Mouse (Mus musculus): ENCODE measurements around the gene Dctn3. TPM values are rescaled to one million over a fixed set of nuclear protein-coding genes. Genes with fewer than 3 reads are reported as not detected.

The Dctn3 gene
- polyA plus RNA-seq, 1 experiment = 84.2 TPM

- Histone ChIP-seq H3K27me3 (ENCODE audit: control insufficient read depth, insufficient read depth, low read length) (no peaks in the 10 kb centered on the region), H3K27ac (ENCODE audit: control insufficient read depth, insufficient read depth, low read depth, low read length) (peak within 1 kb of the TSS; percentile 84), H3K36me3 (ENCODE audit: control insufficient read depth, insufficient read depth, low read length) (no peaks in the 10 kb centered on the region), H3K4me3 (ENCODE audit: control insufficient read depth, low read depth, low read length) (peak within 1 kb of the TSS; percentile 88), H3K4me1 (ENCODE audit: control insufficient read depth, insufficient read depth, low read length) (peaks cover 18% of the 10 kb centered on the region)
- TF ChIP-seq CTCF (IDR thresholded peaks at IDR 0.05; ENCODE audit: control insufficient read depth, insufficient read depth, insufficient replicate concordance, low read depth, low read length) (no peak), POLR2A (IDR thresholded peaks at IDR 0.05; ENCODE audit: control insufficient read depth, low read depth, low read length) (no peak)
These were observed 31.9 kb upstream of the Dctn3 start, which contains the start of gene Galt for GRCm38 (mm10) chr4:41754797-41755337. Gene Galt, plus strand, starts transcription at chr4:41755228.

- TF ChIP-seq POLR2A (IDR thresholded peaks at IDR 0.05; ENCODE audit: control insufficient read depth, low read depth, low read length) (no peak), CTCF (IDR thresholded peaks at IDR 0.05; ENCODE audit: control insufficient read depth, insufficient read depth, insufficient replicate concordance, low read depth, low read length) (no peak)
- H3K36me3 ChIP-seq (ENCODE audit: control insufficient read depth, insufficient read depth, low read length) = no peaks in the 10 kb centered on the region
These were observed 22.1 kb upstream of the Dctn3 start for GRCm38 (mm10) chr4:41745021-41745420.

DNA sequence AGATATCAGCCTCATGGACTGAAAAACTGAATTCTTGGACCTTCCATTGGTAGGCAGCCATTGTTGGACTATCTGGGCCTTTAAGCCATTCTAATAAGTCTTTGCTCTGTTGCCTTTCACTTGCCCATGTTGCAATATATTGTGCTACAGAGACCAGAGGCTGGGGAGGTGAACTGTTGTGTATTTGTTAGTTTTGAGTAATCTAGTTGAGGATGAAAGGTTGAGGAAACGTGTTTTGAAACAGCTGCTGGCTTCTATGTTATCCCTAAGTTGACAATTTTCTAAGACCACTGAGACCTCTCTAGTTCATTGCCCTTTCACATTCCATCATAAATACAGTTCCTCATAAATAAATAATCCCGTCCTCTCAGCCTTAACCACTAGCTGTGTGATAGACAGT is 21.2 kb upstream of the Dctn3 start:
- H3K36me3 ChIP-seq (ENCODE audit: control insufficient read depth, insufficient read depth, low read length) = no peaks in the 10 kb centered on the region
- H3K4me3 ChIP-seq (ENCODE audit: control insufficient read depth, low read depth, low read length) = no peak overlapping the region
- H3K4me1 ChIP-seq (ENCODE audit: control insufficient read depth, insufficient read depth, low read length) = peaks cover 12% of the 10 kb centered on the region
- H3K27me3 ChIP-seq (ENCODE audit: control insufficient read depth, insufficient read depth, low read length) = no peaks in the 10 kb centered on the region
- no peak overlapping the region for H3K27ac ChIP-seq (ENCODE audit: control insufficient read depth, insufficient read depth, low read depth, low read length)
- no peak for TF ChIP-seq POLR2A (IDR thresholded peaks at IDR 0.05; ENCODE audit: control insufficient read depth, low read depth, low read length)

More at GRCm38 (mm10) chr4:41745021-41745420, 22.1 kb upstream of the Dctn3 start:
- no peaks in the 10 kb centered on the region for H3K27me3 ChIP-seq (ENCODE audit: control insufficient read depth, insufficient read depth, low read length)
- no peak overlapping the region for H3K27ac ChIP-seq (ENCODE audit: control insufficient read depth, insufficient read depth, low read depth, low read length)
- peaks cover 7% of the 10 kb centered on the region for H3K4me1 ChIP-seq (ENCODE audit: control insufficient read depth, insufficient read depth, low read length)
- H3K4me3 ChIP-seq (ENCODE audit: control insufficient read depth, low read depth, low read length) = no peak overlapping the region

- peaks cover 12% of the 10 kb centered on the region for H3K4me1 ChIP-seq (ENCODE audit: control insufficient read depth, insufficient read depth, low read length)
- no peaks in the 10 kb centered on the region for H3K36me3 ChIP-seq (ENCODE audit: control insufficient read depth, insufficient read depth, low read length)
- H3K27ac ChIP-seq (ENCODE audit: control insufficient read depth, insufficient read depth, low read depth, low read length) = peak overlapping the region; percentile 88
- H3K27me3 ChIP-seq (ENCODE audit: control insufficient read depth, insufficient read depth, low read length) = no peaks in the 10 kb centered on the region
- no peak for TF ChIP-seq CTCF (IDR thresholded peaks at IDR 0.05; ENCODE audit: control insufficient read depth, insufficient read depth, insufficient replicate concordance, low read depth, low read length)
- peak; percentile 94 for TF ChIP-seq POLR2A (IDR thresholded peaks at IDR 0.05; ENCODE audit: control insufficient read depth, low read depth, low read length)
- peak overlapping the region; percentile 94 for H3K4me3 ChIP-seq (ENCODE audit: control insufficient read depth, low read depth, low read length)
These were observed 18.2 kb upstream of the Dctn3 start for GRCm38 (mm10) chr4:41741158-41741560.

DNA sequence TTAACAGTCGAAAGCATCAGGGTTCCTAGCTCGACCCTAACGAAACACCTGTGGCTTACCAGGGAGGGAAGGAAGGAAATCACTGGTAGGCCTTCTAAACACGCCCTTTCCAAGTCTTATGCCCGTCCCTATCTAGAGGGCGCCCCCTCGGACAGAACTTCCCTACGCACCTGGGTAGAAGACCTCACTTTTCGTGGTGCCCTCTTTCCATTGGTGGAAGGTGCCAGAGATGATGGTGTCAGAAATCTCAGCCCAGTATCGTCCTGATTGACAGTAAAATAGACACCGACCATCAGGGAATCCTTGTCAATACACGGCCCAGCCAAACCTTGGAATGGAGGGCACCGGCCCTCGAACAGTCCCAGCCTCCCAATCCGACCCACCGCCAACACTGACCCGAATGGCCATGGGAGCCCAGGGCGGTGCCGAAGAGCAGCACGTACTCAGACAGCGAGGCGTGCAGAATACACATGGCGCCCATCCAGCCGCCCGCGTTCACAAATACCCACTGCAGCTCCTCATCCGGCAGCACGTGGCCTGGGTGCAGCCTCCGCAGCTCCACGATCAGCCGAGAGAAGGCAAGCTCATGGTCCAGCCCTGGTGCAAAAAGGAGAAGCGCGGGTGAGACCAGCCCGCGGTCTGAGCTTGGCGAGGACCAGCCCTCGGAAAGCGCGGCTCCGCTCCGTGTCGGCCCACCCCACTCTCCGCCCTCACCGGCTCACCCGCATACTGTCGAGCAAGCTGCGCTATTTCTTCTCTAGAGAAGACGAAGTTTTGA is 17.6 kb upstream of the Dctn3 start:
- no peak for TF ChIP-seq CTCF (IDR thresholded peaks at IDR 0.05; ENCODE audit: control insufficient read depth, insufficient read depth, insufficient replicate concordance, low read depth, low read length)
- TF ChIP-seq POLR2A (IDR thresholded peaks at IDR 0.05; ENCODE audit: control insufficient read depth, low read depth, low read length) = no peak
- peaks cover 12% of the 10 kb centered on the region for H3K4me1 ChIP-seq (ENCODE audit: control insufficient read depth, insufficient read depth, low read length)
- H3K4me3 ChIP-seq (ENCODE audit: control insufficient read depth, low read depth, low read length) = peak overlapping the region; percentile 94
- H3K27me3 ChIP-seq (ENCODE audit: control insufficient read depth, insufficient read depth, low read length) = no peaks in the 10 kb centered on the region
- peak overlapping the region; percentile 88 for H3K27ac ChIP-seq (ENCODE audit: control insufficient read depth, insufficient read depth, low read depth, low read length)
- H3K36me3 ChIP-seq (ENCODE audit: control insufficient read depth, insufficient read depth, low read length) = no peaks in the 10 kb centered on the region

DNA sequence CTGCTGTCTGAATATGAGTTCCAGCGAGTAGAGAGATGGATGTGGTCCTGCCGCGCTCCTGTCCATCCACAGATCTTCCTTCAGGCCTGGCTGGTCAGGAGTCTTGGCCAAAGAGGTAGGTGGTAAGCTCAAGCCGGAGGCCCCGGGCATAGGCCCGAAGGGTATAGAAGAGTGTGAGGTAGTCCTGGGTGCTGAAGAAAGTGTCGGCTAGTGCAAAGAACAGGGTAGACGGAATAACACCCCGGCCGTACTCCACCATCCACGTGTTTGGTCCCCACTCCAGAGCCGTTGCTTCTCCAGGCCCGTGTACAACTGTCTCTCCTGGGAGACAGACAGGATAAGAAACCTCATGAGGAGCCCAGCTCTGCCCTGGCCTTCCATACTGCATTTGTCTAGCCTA is 16.3 kb upstream of the Dctn3 start:
- H3K27me3 ChIP-seq (ENCODE audit: control insufficient read depth, insufficient read depth, low read length) = no peaks in the 10 kb centered on the region
- no peak overlapping the region for H3K27ac ChIP-seq (ENCODE audit: control insufficient read depth, insufficient read depth, low read depth, low read length)
- no peaks in the 10 kb centered on the region for H3K36me3 ChIP-seq (ENCODE audit: control insufficient read depth, insufficient read depth, low read length)
- H3K4me3 ChIP-seq (ENCODE audit: control insufficient read depth, low read depth, low read length) = no peak overlapping the region
- TF ChIP-seq POLR2A (IDR thresholded peaks at IDR 0.05; ENCODE audit: control insufficient read depth, low read depth, low read length) (no peak), CTCF (IDR thresholded peaks at IDR 0.05; ENCODE audit: control insufficient read depth, insufficient read depth, insufficient replicate concordance, low read depth, low read length) (no peak)
- peaks cover 12% of the 10 kb centered on the region for H3K4me1 ChIP-seq (ENCODE audit: control insufficient read depth, insufficient read depth, low read length)

GRCm38 (mm10) chr4:41738256-41738603 is 15.3 kb upstream of the Dctn3 start:
- no peak for TF ChIP-seq CTCF (IDR thresholded peaks at IDR 0.05; ENCODE audit: control insufficient read depth, insufficient read depth, insufficient replicate concordance, low read depth, low read length)
- TF ChIP-seq POLR2A (IDR thresholded peaks at IDR 0.05; ENCODE audit: control insufficient read depth, low read depth, low read length) = no peak

More at GRCm38 (mm10) chr4:41738256-41738603, 15.3 kb upstream of the Dctn3 start:
- H3K36me3 ChIP-seq (ENCODE audit: control insufficient read depth, insufficient read depth, low read length) = no peaks in the 10 kb centered on the region
- H3K4me1 ChIP-seq (ENCODE audit: control insufficient read depth, insufficient read depth, low read length) = peaks cover 12% of the 10 kb centered on the region
- no peak overlapping the region for H3K4me3 ChIP-seq (ENCODE audit: control insufficient read depth, low read depth, low read length)
- H3K27me3 ChIP-seq (ENCODE audit: control insufficient read depth, insufficient read depth, low read length) = no peaks in the 10 kb centered on the region
- no peak overlapping the region for H3K27ac ChIP-seq (ENCODE audit: control insufficient read depth, insufficient read depth, low read depth, low read length)

Data from testis, adult 2 months (tissue).